Mouse (Mus musculus): Measurements from ENCODE around the gene Upb1. TPM values are rescaled to one million over a fixed set of nuclear protein-coding genes. Genes with fewer than 3 reads are reported as not detected.

Upb1 gene
- polyA plus RNA-seq, 1 experiment from 2014 or later: 0.52 TPM

- 18% methylated on average over 4 of the region's 4 CpGs for WGBS
- Histone ChIP-seq H3K36me3 (ENCODE audit: control insufficient read depth, insufficient read depth) (no peaks in the 10 kb centered on the region), H3K4me2 (replicated peaks; ENCODE audit: low read depth) (0 out of 2 replicates have a peak overlapping the region, but pooled peaks have one; percentile 37), H3K9me3 (ENCODE audit: control insufficient read depth) (no peaks in the 10 kb centered on the region), H3K4me1 (replicated peaks; ENCODE audit: control insufficient read depth, insufficient read depth, low read length) (0 out of 2 replicates have a peak, but pooled peaks cover 6% of the 10 kb centered on the region), H3K27me3 (replicated peaks; ENCODE audit: control insufficient read depth, insufficient read depth, low read length) (no peaks in the 10 kb centered on the region), H3K9ac (ENCODE audit: low read depth, low read length) (no peak overlapping the region), H3K4me3 (ENCODE audit: low read depth, low read length) (no peak overlapping the region), H3K27ac (ENCODE audit: low read depth, low read length) (no peak overlapping the region; the same call in 1 of the 2 replicates)
- peak; percentile 91 for ATAC-seq
- no peak for TF ChIP-seq CTCF (IDR thresholded peaks at IDR 0.05; ENCODE audit: low read depth)
These were observed 40.9 kb downstream of the Upb1 start for GRCm38 (mm10) chr10:75441800-75442199.

GRCm38 (mm10) chr10:75443017-75443416 lies 42.1 kb downstream of the Upb1 start:
- H3K27ac ChIP-seq (ENCODE audit: low read depth, low read length): no peak overlapping the region
- peak; percentile 47 for TF ChIP-seq CTCF (IDR thresholded peaks at IDR 0.05; ENCODE audit: low read depth)
- no peak overlapping the region for H3K9ac ChIP-seq (ENCODE audit: low read depth, low read length)
- no peak for ATAC-seq
- no peak overlapping the region for H3K4me3 ChIP-seq (ENCODE audit: low read depth, low read length)
- no peak overlapping the region for H3K4me2 ChIP-seq (replicated peaks; ENCODE audit: low read depth)
- H3K4me1 ChIP-seq (replicated peaks; ENCODE audit: control insufficient read depth, insufficient read depth, low read length): 0 out of 2 replicates have a peak, but pooled peaks cover 6% of the 10 kb centered on the region
- no peaks in the 10 kb centered on the region for H3K9me3 ChIP-seq (ENCODE audit: control insufficient read depth)
- no peaks in the 10 kb centered on the region for H3K36me3 ChIP-seq (ENCODE audit: control insufficient read depth, insufficient read depth)
- 84% methylated on average over 4 of the region's 4 CpGs for WGBS
- no peaks in the 10 kb centered on the region for H3K27me3 ChIP-seq (replicated peaks; ENCODE audit: control insufficient read depth, insufficient read depth, low read length)

GRCm38 (mm10) chr10:75444111-75444826 lies 43.4 kb downstream of the Upb1 start:
- H3K4me1 ChIP-seq (replicated peaks; ENCODE audit: control insufficient read depth, insufficient read depth, low read length): 0 out of 2 replicates have a peak, but pooled peaks cover 6% of the 10 kb centered on the region
- H3K27me3 ChIP-seq (replicated peaks; ENCODE audit: control insufficient read depth, insufficient read depth, low read length): no peaks in the 10 kb centered on the region
- H3K27ac ChIP-seq (ENCODE audit: low read depth, low read length): no peak overlapping the region
- no peak overlapping the region for H3K4me3 ChIP-seq (ENCODE audit: low read depth, low read length)
- no peaks in the 10 kb centered on the region for H3K9me3 ChIP-seq (ENCODE audit: control insufficient read depth)
- no peak overlapping the region for H3K9ac ChIP-seq (ENCODE audit: low read depth, low read length)
- 82% methylated on average over 19 of the region's 19 CpGs for WGBS
- no peaks in the 10 kb centered on the region for H3K36me3 ChIP-seq (ENCODE audit: control insufficient read depth, insufficient read depth)
- TF ChIP-seq CTCF (IDR thresholded peaks at IDR 0.05; ENCODE audit: low read depth): no peak
- no peak overlapping the region for H3K4me2 ChIP-seq (replicated peaks; ENCODE audit: low read depth)
- ATAC-seq: no peak

- no peak overlapping the region for H3K4me2 ChIP-seq (replicated peaks; ENCODE audit: low read depth)
- no peaks in the 10 kb centered on the region for H3K9me3 ChIP-seq (ENCODE audit: control insufficient read depth)
- H3K9ac ChIP-seq (ENCODE audit: low read depth, low read length): no peak overlapping the region
- no peaks in the 10 kb centered on the region for H3K27me3 ChIP-seq (replicated peaks; ENCODE audit: control insufficient read depth, insufficient read depth, low read length)
- no peak for TF ChIP-seq CTCF (IDR thresholded peaks at IDR 0.05; ENCODE audit: low read depth)
- H3K36me3 ChIP-seq (ENCODE audit: control insufficient read depth, insufficient read depth): no peaks in the 10 kb centered on the region
- ATAC-seq: no peak
- no peak overlapping the region for H3K27ac ChIP-seq (ENCODE audit: low read depth, low read length)
- WGBS: 42% methylated on average over 8 of the region's 8 CpGs
- H3K4me3 ChIP-seq (ENCODE audit: low read depth, low read length): no peak overlapping the region
- 0 out of 2 replicates have a peak, but pooled peaks cover 6% of the 10 kb centered on the region for H3K4me1 ChIP-seq (replicated peaks; ENCODE audit: control insufficient read depth, insufficient read depth, low read length)
These were observed 44.1 kb downstream of the Upb1 start for GRCm38 (mm10) chr10:75445030-75445429.

- 66% methylated on average over 13 of the region's 13 CpGs for WGBS
- H3K9ac ChIP-seq (ENCODE audit: low read depth, low read length): no peak overlapping the region
- no peak overlapping the region for H3K4me3 ChIP-seq (ENCODE audit: low read depth, low read length)
- ATAC-seq: no peak
- H3K27me3 ChIP-seq (replicated peaks; ENCODE audit: control insufficient read depth, insufficient read depth, low read length): no peaks in the 10 kb centered on the region
- H3K27ac ChIP-seq (ENCODE audit: low read depth, low read length): no peak overlapping the region
- no peak overlapping the region for H3K4me2 ChIP-seq (replicated peaks; ENCODE audit: low read depth)
- 0 out of 2 replicates have a peak, but pooled peaks cover 6% of the 10 kb centered on the region for H3K4me1 ChIP-seq (replicated peaks; ENCODE audit: control insufficient read depth, insufficient read depth, low read length)
- no peaks in the 10 kb centered on the region for H3K36me3 ChIP-seq (ENCODE audit: control insufficient read depth, insufficient read depth)
- no peaks in the 10 kb centered on the region for H3K9me3 ChIP-seq (ENCODE audit: control insufficient read depth)
- TF ChIP-seq CTCF (IDR thresholded peaks at IDR 0.05; ENCODE audit: low read depth): no peak
These were observed 45.7 kb downstream of the Upb1 start for GRCm38 (mm10) chr10:75446501-75447083.

GRCm38 (mm10) chr10:75447489-75447888 lies 46.6 kb downstream of the Upb1 start:
- Histone ChIP-seq H3K9me3 (ENCODE audit: control insufficient read depth) (no peaks in the 10 kb centered on the region), H3K4me3 (ENCODE audit: low read depth, low read length) (no peak overlapping the region), H3K27ac (ENCODE audit: low read depth, low read length) (no peak overlapping the region), H3K27me3 (replicated peaks; ENCODE audit: control insufficient read depth, insufficient read depth, low read length) (no peaks in the 10 kb centered on the region), H3K9ac (ENCODE audit: low read depth, low read length) (no peak overlapping the region), H3K4me2 (replicated peaks; ENCODE audit: low read depth) (no peak overlapping the region), H3K4me1 (replicated peaks; ENCODE audit: control insufficient read depth, insufficient read depth, low read length) (0 out of 2 replicates have a peak, but pooled peaks cover 3% of the 10 kb centered on the region), H3K36me3 (ENCODE audit: control insufficient read depth, insufficient read depth) (no peaks in the 10 kb centered on the region)
- TF ChIP-seq CTCF (IDR thresholded peaks at IDR 0.05; ENCODE audit: low read depth): no peak
- no peak for ATAC-seq
- 83% methylated on average over 11 of the region's 11 CpGs for WGBS
